Mouse (Mus musculus): ENCODE measurements at regions not wholly inside any gene's neighbourhood (a gene's known extent, or its start where the extent isn't known, plus 50 kb on each side); places are given as distances from the start of the nearest gene placed in this dataset.

DNA sequence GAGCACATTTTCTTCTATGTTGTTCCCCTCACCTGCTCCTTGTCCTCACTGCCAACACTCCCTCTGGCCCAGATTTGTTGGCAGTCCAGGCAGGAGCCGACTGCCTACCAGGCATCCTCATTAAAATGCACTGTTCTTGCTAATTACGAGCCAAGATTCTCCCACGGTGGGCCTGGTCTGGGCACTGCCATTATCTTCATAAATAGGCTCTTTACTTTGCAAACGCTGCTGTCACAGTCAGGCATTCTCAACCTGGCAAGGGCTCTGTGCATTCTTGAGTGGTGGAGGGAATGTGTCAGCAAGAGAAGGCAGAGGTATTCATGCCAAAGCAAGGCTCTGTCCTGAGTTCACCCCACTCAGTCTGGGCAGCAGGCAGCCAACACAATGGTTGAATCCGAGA is 59.4 kb upstream of the Sorl1 start:
- H3K4me1 ChIP-seq (replicated peaks; ENCODE audit: control insufficient read depth, insufficient read depth, low read length) = no peaks in the 10 kb centered on the region
- H3K36me3 ChIP-seq (ENCODE audit: control insufficient read depth, insufficient read depth, low read length) = no peaks in the 10 kb centered on the region
- no peak overlapping the region for H3K27ac ChIP-seq (ENCODE audit: low read depth)
- H3K4me3 ChIP-seq (ENCODE audit: low read depth, low read length) = no peak overlapping the region
- WGBS = 68% methylated on average over 5 of the region's 5 CpGs
- DNase-seq (ENCODE audit: low spot score) = no peak
- H3K27me3 ChIP-seq (replicated peaks; ENCODE audit: control insufficient read depth, insufficient read depth, low read length) = no peaks in the 10 kb centered on the region
- H3K9me3 ChIP-seq (ENCODE audit: control insufficient read depth, low read length) = no peaks in the 10 kb centered on the region
- H3K4me2 ChIP-seq (ENCODE audit: low read length) = no peak overlapping the region
- no peak for ATAC-seq (replicated peaks; ENCODE audit: low FRiP score, low TSS enrichment, low read depth)
- no peak overlapping the region for H3K9ac ChIP-seq (ENCODE audit: low read length)

- Histone ChIP-seq H3K4me3 (ENCODE audit: low read depth, low read length) (no peak overlapping the region), H3K4me2 (ENCODE audit: low read length) (no peak overlapping the region), H3K9me3 (ENCODE audit: control insufficient read depth, low read length) (no peaks in the 10 kb centered on the region), H3K27ac (ENCODE audit: low read depth) (no peak overlapping the region), H3K27me3 (replicated peaks; ENCODE audit: control insufficient read depth, insufficient read depth, low read length) (no peaks in the 10 kb centered on the region), H3K36me3 (ENCODE audit: control insufficient read depth, insufficient read depth, low read length) (no peaks in the 10 kb centered on the region), H3K4me1 (replicated peaks; ENCODE audit: control insufficient read depth, insufficient read depth, low read length) (no peaks in the 10 kb centered on the region), H3K9ac (ENCODE audit: low read length) (no peak overlapping the region)
- 96% methylated on average over 3 of the region's 3 CpGs for WGBS
- ATAC-seq (replicated peaks; ENCODE audit: low FRiP score, low TSS enrichment, low read depth) = no peak
- no peak for DNase-seq (ENCODE audit: low spot score)
Observed at GRCm38 (mm10) chr9:42182400-42182799, 58.3 kb upstream of the Sorl1 start.

GRCm38 (mm10) chr9:42180152-42180551 is 56.1 kb upstream of the Sorl1 start:
- Histone ChIP-seq H3K4me2 (ENCODE audit: low read length) (no peak overlapping the region), H3K4me1 (replicated peaks; ENCODE audit: control insufficient read depth, insufficient read depth, low read length) (no peaks in the 10 kb centered on the region), H3K9ac (ENCODE audit: low read length) (no peak overlapping the region), H3K27ac (ENCODE audit: low read depth) (no peak overlapping the region), H3K36me3 (ENCODE audit: control insufficient read depth, insufficient read depth, low read length) (no peaks in the 10 kb centered on the region), H3K27me3 (replicated peaks; ENCODE audit: control insufficient read depth, insufficient read depth, low read length) (no peaks in the 10 kb centered on the region), H3K9me3 (ENCODE audit: control insufficient read depth, low read length) (no peaks in the 10 kb centered on the region), H3K4me3 (ENCODE audit: low read depth, low read length) (no peak overlapping the region)
- DNase-seq (ENCODE audit: low spot score) (no peak), ATAC-seq (replicated peaks; ENCODE audit: low FRiP score, low TSS enrichment, low read depth) (no peak)
- 82% methylated on average over 4 of the region's 4 CpGs for WGBS

GRCm38 (mm10) chr9:42178759-42179377 is 54.8 kb upstream of the Sorl1 start:
- Histone ChIP-seq H3K9ac (ENCODE audit: low read length) (no peak overlapping the region), H3K4me3 (ENCODE audit: low read depth, low read length) (no peak overlapping the region), H3K9me3 (ENCODE audit: control insufficient read depth, low read length) (no peaks in the 10 kb centered on the region), H3K36me3 (ENCODE audit: control insufficient read depth, insufficient read depth, low read length) (no peaks in the 10 kb centered on the region), H3K4me2 (ENCODE audit: low read length) (no peak overlapping the region), H3K27ac (ENCODE audit: low read depth) (no peak overlapping the region), H3K27me3 (replicated peaks; ENCODE audit: control insufficient read depth, insufficient read depth, low read length) (no peaks in the 10 kb centered on the region), H3K4me1 (replicated peaks; ENCODE audit: control insufficient read depth, insufficient read depth, low read length) (no peaks in the 10 kb centered on the region)
- ATAC-seq (replicated peaks; ENCODE audit: low FRiP score, low TSS enrichment, low read depth) = no peak
- no peak for DNase-seq (ENCODE audit: low spot score)
- 55% methylated on average over 4 of the region's 4 CpGs for WGBS

- Histone ChIP-seq H3K27ac (ENCODE audit: low read depth) (no peak overlapping the region), H3K4me3 (ENCODE audit: low read depth, low read length) (no peak overlapping the region), H3K9ac (ENCODE audit: low read length) (no peak overlapping the region), H3K4me1 (replicated peaks; ENCODE audit: control insufficient read depth, insufficient read depth, low read length) (no peaks in the 10 kb centered on the region), H3K36me3 (ENCODE audit: control insufficient read depth, insufficient read depth, low read length) (no peaks in the 10 kb centered on the region), H3K4me2 (ENCODE audit: low read length) (no peak overlapping the region), H3K27me3 (replicated peaks; ENCODE audit: control insufficient read depth, insufficient read depth, low read length) (no peaks in the 10 kb centered on the region), H3K9me3 (ENCODE audit: control insufficient read depth, low read length) (no peaks in the 10 kb centered on the region)
- WGBS = 48% methylated on average over 2 of the region's 2 CpGs
- no peak for ATAC-seq (replicated peaks; ENCODE audit: low FRiP score, low TSS enrichment, low read depth)
- DNase-seq (ENCODE audit: low spot score) = no peak
Observed at GRCm38 (mm10) chr9:42174349-42174955, 50.4 kb upstream of the Sorl1 start.

Data from intestine, embryonic 14.5 days (tissue).